Mouse (Mus musculus) brain, embryonic 14.5 days (tissue): ENCODE data around the gene Taf4. TPM values are rescaled to one million over a fixed set of nuclear protein-coding genes. Genes with fewer than 3 reads are reported as not detected.

Source experiments
- DNase-seq: peaks from one replicate; pipeline ENCODE4 v3.0.0-alpha.2; 2011; ENCODE audit warnings: low read depth
- CTCF ChIP-seq: fragments of 200-500 bp; IDR thresholded peaks from 2 replicates; pipeline ENCODE4 v1.5.1; 2012; ENCODE audit warnings: inconsistent platforms, mild to moderate bottlenecking, moderate library complexity, borderline replicate concordance; ENCODE audit not compliant: insufficient read depth, insufficient read length; ENCODE audit errors: extremely low read depth
- POLR2A ChIP-seq: fragments of 200-500 bp; IDR thresholded peaks from 2 replicates; pipeline ENCODE4 v1.6.1; 2012; ENCODE audit warnings: mild to moderate bottlenecking, inconsistent platforms, borderline replicate concordance; ENCODE audit not compliant: poor library complexity, insufficient read depth, insufficient read length, severe bottlenecking; ENCODE audit errors: extremely low read depth
- polyA plus RNA-seq: library from polyadenylated mRNA; depleted of rRNA; stranded (reverse); fragments of >200 nt; gene quantifications from 2 replicates; pipeline ENCODE4 v1.2.3, GENCODE M21; 2012; rRNA removed

Gene Taf4
- polyA plus RNA-seq, 1 experiment, result 20.8 TPM

DNA sequence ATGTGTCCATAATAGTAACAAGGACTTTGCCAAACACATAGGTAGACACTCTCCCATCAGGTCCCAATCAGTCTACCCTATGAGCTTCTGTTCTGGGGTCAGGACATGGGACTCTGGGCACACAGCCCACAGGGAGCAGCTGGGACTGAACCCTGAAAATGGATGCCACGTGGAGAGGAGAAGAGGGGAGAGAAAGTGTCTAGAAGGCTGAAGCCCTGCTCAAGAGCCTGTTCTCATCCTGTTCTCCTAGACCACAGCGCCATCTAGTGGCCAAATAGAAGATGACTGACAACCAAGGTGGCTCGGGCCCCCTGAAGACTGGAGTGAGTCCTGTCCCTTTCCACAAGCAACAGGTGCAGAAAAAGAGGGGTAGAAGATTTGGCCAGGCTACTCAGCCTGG, 101.3 kb downstream of the Taf4 start:
- peak; percentile 91 for DNase-seq
- TF ChIP-seq CTCF, result peak; percentile 90
- TF ChIP-seq POLR2A, result no peak

- TF ChIP-seq CTCF (peak; percentile 73), POLR2A (no peak)
- DNase-seq, result peak; percentile 18
Measured at GRCm38 (mm10) chr2:179873315-179873714, 103.1 kb downstream of the Taf4 start.

- TF ChIP-seq POLR2A, result no peak
- peak; percentile 76; the same call in 1 of the 2 replicates for TF ChIP-seq CTCF
- DNase-seq, result peak; percentile 87
Measured at GRCm38 (mm10) chr2:179872724-179873123, 103.7 kb downstream of the Taf4 start.

DNA sequence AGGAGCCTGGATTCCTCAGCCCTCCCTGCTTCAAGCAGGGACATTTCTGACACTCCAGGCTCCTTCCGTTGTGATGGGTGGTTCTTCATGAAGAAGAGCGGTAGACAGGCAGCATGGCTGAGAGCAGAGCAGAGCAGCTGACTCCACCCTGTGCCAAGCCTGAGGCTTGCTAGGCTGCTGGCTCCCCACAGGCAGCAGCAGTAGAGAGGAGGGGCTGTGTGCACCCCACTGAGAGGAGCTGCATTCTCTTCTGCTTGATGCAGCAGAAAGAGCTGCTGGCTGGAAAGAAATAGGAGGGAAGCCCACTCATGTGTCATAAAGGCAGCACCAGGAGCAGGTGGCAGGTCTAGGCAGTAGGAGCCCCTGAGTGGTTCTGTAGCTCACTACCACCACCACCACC, 106.6 kb downstream of the Taf4 start:
- no peak for TF ChIP-seq CTCF
- no peak for TF ChIP-seq POLR2A
- DNase-seq, result peak; percentile 91

- no peak for DNase-seq
- TF ChIP-seq POLR2A (no peak), CTCF (no peak)
Measured at GRCm38 (mm10) chr2:179867669-179868068, 108.8 kb downstream of the Taf4 start.

DNA sequence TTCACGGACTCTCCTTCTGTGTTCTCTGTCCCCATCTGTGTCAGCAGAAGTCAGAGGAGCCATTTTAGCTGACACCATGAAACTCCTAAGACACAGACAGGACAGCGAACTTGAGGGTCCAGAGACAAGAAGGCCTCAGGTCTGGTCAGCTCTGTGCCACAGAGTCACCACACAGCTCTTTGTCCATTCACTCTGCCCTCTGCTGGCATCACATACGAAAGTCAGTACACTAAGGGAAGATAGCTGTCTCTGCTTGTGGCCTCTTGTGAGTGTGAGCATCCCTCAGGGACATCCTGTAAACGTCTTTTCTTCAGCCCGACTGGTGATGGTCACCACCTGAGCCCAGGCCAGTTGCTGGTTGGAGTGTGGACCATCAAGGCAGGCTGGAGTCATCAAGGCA, 111.3 kb downstream of the Taf4 start:
- peak; percentile 38; the same call in 1 of the 2 replicates for TF ChIP-seq CTCF
- no peak for TF ChIP-seq POLR2A
- no peak for DNase-seq

DNA sequence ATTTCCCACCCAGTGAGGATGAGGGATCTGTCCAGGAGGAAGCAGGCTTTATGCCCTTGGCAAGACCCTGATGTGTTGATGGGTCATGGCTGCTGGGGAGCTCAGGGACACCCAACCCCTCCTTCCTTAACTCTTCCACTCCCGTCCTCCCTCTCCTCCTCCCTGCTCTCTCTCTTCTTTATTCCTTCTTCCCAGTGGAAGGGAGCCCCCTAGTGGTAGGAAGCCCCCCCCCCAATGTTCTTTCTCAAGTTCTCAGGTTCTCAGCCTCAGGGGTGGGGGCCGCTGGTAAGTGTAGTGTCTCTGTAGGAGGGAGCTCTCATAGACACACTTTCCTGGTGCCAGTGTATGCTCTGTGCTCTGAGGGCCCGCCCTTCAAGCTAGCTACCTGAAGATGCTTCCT, 113.2 kb downstream of the Taf4 start:
- TF ChIP-seq CTCF, result peak; percentile 47; the same call in 1 of the 2 replicates
- TF ChIP-seq POLR2A, result no peak
- DNase-seq, result peak; percentile 50

DNA sequence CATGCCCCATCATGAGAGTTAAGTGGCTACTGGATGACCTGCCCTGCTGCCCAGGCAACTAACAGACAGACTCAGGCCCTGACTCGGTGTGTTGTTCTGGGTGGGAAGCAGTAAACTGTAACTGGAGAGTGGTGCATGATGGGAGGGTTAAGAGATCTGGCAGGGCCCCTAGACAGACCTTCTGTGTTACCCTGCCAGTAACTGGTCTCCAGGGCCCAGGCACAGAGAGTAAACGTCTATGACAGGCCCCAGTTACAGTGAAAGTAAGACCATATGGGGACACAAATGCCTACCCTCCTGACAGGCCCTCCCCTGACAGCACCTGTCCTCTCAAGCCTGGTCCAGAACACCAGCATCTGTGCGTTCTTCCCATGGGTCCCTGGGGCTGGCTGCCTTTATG, 113.8 kb downstream of the Taf4 start:
- DNase-seq, result peak; percentile 28
- TF ChIP-seq POLR2A, result no peak
- no peak for TF ChIP-seq CTCF

Other genes starting within 250 kb of the Taf4 start
- 177 TPM in 2 replicates for gene Lsm14b, start 48.3 kb upstream of the Taf4 start, polyA plus RNA-seq
- gene Psma7, start 65.8 kb upstream of the Taf4 start, polyA plus RNA-seq, result 324 and 394 TPM in 2 replicates
- 50.2 and 73.1 TPM in 2 replicates for gene Ss18l1, start 65.9 kb upstream of the Taf4 start, polyA plus RNA-seq
- gene Mtg2, start 93.9 kb upstream of the Taf4 start, polyA plus RNA-seq, result 36.3 and 39.7 TPM in 2 replicates
- gene Hrh3, start 127.8 kb upstream of the Taf4 start, polyA plus RNA-seq, result 10.8 and 11.0 TPM in 2 replicates
- gene Osbpl2, start 142.7 kb upstream of the Taf4 start, polyA plus RNA-seq, result 35.8 and 47.8 TPM in 2 replicates
- gene Adrm1, start 194.8 kb upstream of the Taf4 start, polyA plus RNA-seq, result 124 and 148 TPM in 2 replicates
- gene Lama5, start 249.2 kb upstream of the Taf4 start, polyA plus RNA-seq, result 7.7 and 9.5 TPM in 2 replicates